Mouse (Mus musculus): Measurements from ENCODE around the gene Phactr3. TPM values are rescaled to one million over a fixed set of nuclear protein-coding genes. Genes with fewer than 3 reads are reported as not detected.

Phactr3 gene
- polyA plus RNA-seq, 2 experiments = 0.48 to 0.55 TPM

- H3K27ac ChIP-seq (replicated peaks; ENCODE audit: low read depth, low read length) = no peak overlapping the region
- WGBS = 75% methylated on average over 5 of the region's 5 CpGs
- no peak for DNase-seq (ENCODE audit: low spot score)
- no peaks in the 10 kb centered on the region for H3K27me3 ChIP-seq (ENCODE audit: control insufficient read depth, insufficient read depth, low read length)
- H3K4me1 ChIP-seq (ENCODE audit: control insufficient read depth, insufficient read depth, low read length) = no peaks in the 10 kb centered on the region
- H3K36me3 ChIP-seq (ENCODE audit: control insufficient read depth, insufficient read depth, low read length) = no peaks in the 10 kb centered on the region
- no peak for ATAC-seq (ENCODE audit: low FRiP score, low read depth)
- H3K4me2 ChIP-seq (replicated peaks; ENCODE audit: low read depth, low read length, severe bottlenecking) = no peak overlapping the region
- H3K4me3 ChIP-seq (replicated peaks; ENCODE audit: low read length) = no peak overlapping the region
- no peak overlapping the region for H3K9ac ChIP-seq (ENCODE audit: low read depth, low read length, severe bottlenecking)
- no peak for TF ChIP-seq POLR2A (IDR thresholded peaks at IDR 0.05; ENCODE audit: borderline replicate concordance, extremely low read depth, insufficient read depth, insufficient read length)
- no peaks in the 10 kb centered on the region for H3K9me3 ChIP-seq (ENCODE audit: control insufficient read depth, low read length)
These were observed 100.8 kb downstream of the Phactr3 start for GRCm38 (mm10) chr2:178219454-178220147.

DNA sequence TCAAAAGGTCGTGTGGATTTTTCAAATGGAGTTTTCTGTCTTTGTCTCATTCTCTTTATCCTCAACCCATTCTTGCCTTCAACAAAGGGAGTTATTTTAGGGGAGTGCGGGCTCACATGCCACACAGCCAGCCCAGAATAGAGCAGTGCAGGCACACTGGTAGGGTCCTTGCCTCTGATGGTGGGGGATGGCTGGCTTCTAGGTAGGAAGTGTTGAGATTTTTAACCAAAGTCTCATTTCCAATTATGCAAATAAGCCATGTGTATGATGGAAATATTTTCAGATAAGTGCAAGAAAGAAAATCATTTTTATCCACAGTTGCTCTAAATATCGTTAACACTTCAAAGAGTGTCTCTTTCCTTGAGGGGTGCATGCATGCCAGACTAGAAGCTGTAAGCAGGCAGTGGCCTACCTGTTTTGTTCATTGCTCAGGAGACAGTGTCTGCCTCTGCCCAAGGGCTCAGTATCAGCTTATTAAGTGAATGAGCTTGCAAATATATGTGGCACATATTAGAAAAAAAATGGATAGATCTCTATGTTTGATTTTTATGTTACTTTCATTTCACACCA, 101.5 kb downstream of the Phactr3 start:
- Histone ChIP-seq H3K9ac (ENCODE audit: low read depth, low read length, severe bottlenecking) (no peak overlapping the region), H3K27me3 (ENCODE audit: control insufficient read depth, insufficient read depth, low read length) (no peaks in the 10 kb centered on the region), H3K4me2 (replicated peaks; ENCODE audit: low read depth, low read length, severe bottlenecking) (no peak overlapping the region), H3K4me3 (replicated peaks; ENCODE audit: low read length) (no peak overlapping the region), H3K4me1 (ENCODE audit: control insufficient read depth, insufficient read depth, low read length) (no peaks in the 10 kb centered on the region), H3K27ac (replicated peaks; ENCODE audit: low read depth, low read length) (no peak overlapping the region), H3K36me3 (ENCODE audit: control insufficient read depth, insufficient read depth, low read length) (no peaks in the 10 kb centered on the region), H3K9me3 (ENCODE audit: control insufficient read depth, low read length) (no peaks in the 10 kb centered on the region)
- 85% methylated on average over 3 of the region's 3 CpGs for WGBS
- no peak for TF ChIP-seq POLR2A (IDR thresholded peaks at IDR 0.05; ENCODE audit: borderline replicate concordance, extremely low read depth, insufficient read depth, insufficient read length)
- DNase-seq (ENCODE audit: low spot score) (no peak), ATAC-seq (ENCODE audit: low FRiP score, low read depth) (no peak)

DNA sequence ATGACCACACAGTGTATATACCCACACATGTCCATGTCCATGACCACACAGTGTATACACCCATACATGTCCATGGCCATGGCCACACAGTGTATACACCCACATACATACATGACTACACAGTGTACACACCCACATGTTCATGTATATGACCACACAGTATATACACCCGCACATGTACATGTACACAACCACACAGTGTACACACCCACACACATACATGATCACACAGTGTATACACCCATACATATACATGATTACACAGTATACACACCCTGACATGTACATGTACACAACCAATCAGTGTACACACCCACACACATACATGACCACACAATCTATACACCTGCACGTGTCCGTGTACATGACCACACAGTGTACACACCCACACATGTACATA, 102.2 kb downstream of the Phactr3 start:
- Histone ChIP-seq H3K9me3 (ENCODE audit: control insufficient read depth, low read length) (no peaks in the 10 kb centered on the region), H3K4me2 (replicated peaks; ENCODE audit: low read depth, low read length, severe bottlenecking) (no peak overlapping the region), H3K36me3 (ENCODE audit: control insufficient read depth, insufficient read depth, low read length) (no peaks in the 10 kb centered on the region), H3K27me3 (ENCODE audit: control insufficient read depth, insufficient read depth, low read length) (no peaks in the 10 kb centered on the region), H3K4me3 (replicated peaks; ENCODE audit: low read length) (no peak overlapping the region), H3K4me1 (ENCODE audit: control insufficient read depth, insufficient read depth, low read length) (no peaks in the 10 kb centered on the region), H3K9ac (ENCODE audit: low read depth, low read length, severe bottlenecking) (no peak overlapping the region), H3K27ac (replicated peaks; ENCODE audit: low read depth, low read length) (no peak overlapping the region)
- no peak for TF ChIP-seq POLR2A (IDR thresholded peaks at IDR 0.05; ENCODE audit: borderline replicate concordance, extremely low read depth, insufficient read depth, insufficient read length)
- ATAC-seq (ENCODE audit: low FRiP score, low read depth) = no peak
- DNase-seq (ENCODE audit: low spot score) = no peak
- WGBS = 96% methylated on average over 3 of the region's 3 CpGs

DNA sequence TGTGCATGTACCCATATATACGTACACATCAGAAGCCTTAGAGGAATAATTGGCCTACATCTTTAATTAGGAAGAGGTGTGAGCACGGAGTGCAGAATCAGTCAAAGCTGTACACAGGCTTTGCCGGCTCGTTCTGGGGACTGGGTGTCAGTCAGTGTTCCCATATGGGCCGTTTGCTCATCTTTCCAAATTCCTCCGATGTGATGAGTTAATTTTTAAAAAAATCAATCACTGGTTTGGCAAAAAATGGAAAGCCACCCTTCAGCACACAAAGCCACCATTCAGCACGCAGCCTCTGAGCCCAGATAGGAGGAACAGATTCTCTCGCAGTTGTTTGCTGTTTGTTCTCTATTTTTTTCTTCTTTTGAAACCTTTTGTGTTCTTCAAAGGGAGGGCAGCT, 110.5 kb downstream of the Phactr3 start:
- no peaks in the 10 kb centered on the region for H3K9me3 ChIP-seq (ENCODE audit: control insufficient read depth, low read length)
- H3K36me3 ChIP-seq (ENCODE audit: control insufficient read depth, insufficient read depth, low read length) = no peaks in the 10 kb centered on the region
- ATAC-seq (ENCODE audit: low FRiP score, low read depth) (no peak), DNase-seq (ENCODE audit: low spot score) (no peak)
- no peak overlapping the region for H3K27ac ChIP-seq (replicated peaks; ENCODE audit: low read depth, low read length)
- no peak for TF ChIP-seq POLR2A (IDR thresholded peaks at IDR 0.05; ENCODE audit: borderline replicate concordance, extremely low read depth, insufficient read depth, insufficient read length)
- no peaks in the 10 kb centered on the region for H3K4me1 ChIP-seq (ENCODE audit: control insufficient read depth, insufficient read depth, low read length)
- WGBS = 84% methylated on average over 8 of the region's 8 CpGs
- no peak overlapping the region for H3K9ac ChIP-seq (ENCODE audit: low read depth, low read length, severe bottlenecking)
- no peak overlapping the region for H3K4me2 ChIP-seq (replicated peaks; ENCODE audit: low read depth, low read length, severe bottlenecking)
- H3K27me3 ChIP-seq (ENCODE audit: control insufficient read depth, insufficient read depth, low read length) = no peaks in the 10 kb centered on the region
- no peak overlapping the region for H3K4me3 ChIP-seq (replicated peaks; ENCODE audit: low read length)

DNA sequence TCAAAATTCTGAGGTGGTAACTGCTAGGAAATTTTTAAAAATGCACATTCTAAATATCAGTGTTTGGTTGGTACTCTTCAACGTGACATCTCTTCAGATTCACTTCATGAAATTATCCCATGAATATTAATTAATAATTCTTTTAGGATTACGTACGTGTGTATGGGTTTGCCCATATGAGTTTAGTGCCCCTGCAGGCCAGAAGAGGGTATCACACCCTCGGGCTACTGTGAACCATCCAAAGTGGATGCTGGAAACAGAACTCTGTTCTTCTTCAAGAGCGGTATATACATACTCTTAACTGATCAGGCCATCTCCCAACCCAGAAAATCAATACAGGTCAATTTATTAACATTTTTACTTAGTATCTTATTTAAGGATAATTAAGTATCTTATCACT, 114.7 kb downstream of the Phactr3 start:
- WGBS = 80% methylated on average over 5 of the region's 5 CpGs
- TF ChIP-seq POLR2A (IDR thresholded peaks at IDR 0.05; ENCODE audit: borderline replicate concordance, extremely low read depth, insufficient read depth, insufficient read length) = no peak

More for the DNA sequence above, 114.7 kb downstream of the Phactr3 start:
- DNase-seq (ENCODE audit: low spot score) (no peak), ATAC-seq (ENCODE audit: low FRiP score, low read depth) (no peak)
- no peak overlapping the region for H3K4me2 ChIP-seq (replicated peaks; ENCODE audit: low read depth, low read length, severe bottlenecking)
- H3K9ac ChIP-seq (ENCODE audit: low read depth, low read length, severe bottlenecking) = no peak overlapping the region
- no peak overlapping the region for H3K27ac ChIP-seq (replicated peaks; ENCODE audit: low read depth, low read length)
- H3K36me3 ChIP-seq (ENCODE audit: control insufficient read depth, insufficient read depth, low read length) = no peaks in the 10 kb centered on the region
- no peaks in the 10 kb centered on the region for H3K4me1 ChIP-seq (ENCODE audit: control insufficient read depth, insufficient read depth, low read length)
- H3K9me3 ChIP-seq (ENCODE audit: control insufficient read depth, low read length) = no peaks in the 10 kb centered on the region
- no peak overlapping the region for H3K4me3 ChIP-seq (replicated peaks; ENCODE audit: low read length)
- H3K27me3 ChIP-seq (ENCODE audit: control insufficient read depth, insufficient read depth, low read length) = no peaks in the 10 kb centered on the region
